Mouse (Mus musculus) bone marrow, adult 2 months (tissue): ENCODE measurements at regions not wholly inside any gene's neighbourhood (a gene's known extent, or its start where the extent isn't known, plus 50 kb on each side); places are given as distances from the start of the nearest gene placed in this dataset.

Source experiments
- H3K27ac ChIP-seq: fragments of 200-500 bp; 2 replicates; pipeline ENCODE4 v1.5.1; 2012; ENCODE audit warnings: low read depth, mild to moderate bottlenecking, control low read depth, inconsistent platforms, low read length; ENCODE audit not compliant: control insufficient read depth, poor library complexity, insufficient read depth
- H3K4me1 ChIP-seq: fragments of 200-500 bp; 2 replicates; pipeline ENCODE4 v1.6.1; 2011; ENCODE audit warnings: low read length; ENCODE audit not compliant: control insufficient read depth, insufficient read depth
- H3K4me3 ChIP-seq: fragments of 200-500 bp; replicated peaks from 2 replicates; pipeline ENCODE3; 2011; ENCODE audit warnings: mild to moderate bottlenecking, low read depth, low read length, control low read depth; ENCODE audit not compliant: control insufficient read depth
- CTCF ChIP-seq: fragments of 200-500 bp; IDR thresholded peaks from 2 replicates; pipeline ENCODE4 v1.5.1; 2011; ENCODE audit warnings: low read length, control low read depth; ENCODE audit not compliant: control insufficient read depth, insufficient read depth
- POLR2A ChIP-seq: fragments of 200-500 bp; IDR thresholded peaks from 2 replicates; pipeline ENCODE4 v1.6.1; 2011; ENCODE audit warnings: low read depth, mild to moderate bottlenecking, control low read depth, low read length, borderline replicate concordance; ENCODE audit not compliant: control insufficient read depth
- WGBS: fragments of 180-500 bp; shearing (Covaris S2); methylation state at CpG from one replicate; pipeline ENCODE4 v1.1.7; 2018; 5-methylcytosine and 5-hydroxymethylcytosine counted together

DNA sequence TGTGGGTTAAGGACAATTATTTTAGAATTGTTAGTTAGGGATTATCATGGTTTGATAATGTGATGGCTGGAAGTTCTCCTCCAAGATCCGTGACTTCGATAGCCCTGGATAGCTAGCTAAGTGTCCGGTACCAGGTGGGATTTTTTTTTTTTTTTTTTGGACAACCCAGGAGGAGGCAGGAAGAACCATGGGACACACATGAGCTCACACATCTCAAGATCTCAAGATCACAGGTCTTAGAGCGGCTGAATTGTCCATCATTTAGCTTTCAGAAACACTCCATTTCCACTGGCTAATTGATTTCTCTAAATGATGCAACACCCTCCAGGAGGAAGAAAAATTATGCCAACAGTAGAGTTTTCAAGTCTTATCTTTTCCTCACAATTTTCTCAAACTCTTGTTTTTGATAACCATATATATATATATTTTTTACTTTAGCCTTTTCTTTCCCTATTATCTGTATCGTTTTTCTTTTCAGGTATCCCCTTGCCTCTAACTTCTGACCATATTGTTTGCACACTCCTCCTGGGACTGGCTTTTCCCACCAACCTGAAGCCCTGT is 54.5 kb upstream of the Ctnnb1 start:
- Histone ChIP-seq H3K27ac (no peak overlapping the region), H3K4me3 (no peak overlapping the region), H3K4me1 (no peaks in the 10 kb centered on the region)
- no peak for TF ChIP-seq CTCF
- no peak for TF ChIP-seq POLR2A
- 86% methylated on average over 5 of the region's 5 CpGs for WGBS

DNA sequence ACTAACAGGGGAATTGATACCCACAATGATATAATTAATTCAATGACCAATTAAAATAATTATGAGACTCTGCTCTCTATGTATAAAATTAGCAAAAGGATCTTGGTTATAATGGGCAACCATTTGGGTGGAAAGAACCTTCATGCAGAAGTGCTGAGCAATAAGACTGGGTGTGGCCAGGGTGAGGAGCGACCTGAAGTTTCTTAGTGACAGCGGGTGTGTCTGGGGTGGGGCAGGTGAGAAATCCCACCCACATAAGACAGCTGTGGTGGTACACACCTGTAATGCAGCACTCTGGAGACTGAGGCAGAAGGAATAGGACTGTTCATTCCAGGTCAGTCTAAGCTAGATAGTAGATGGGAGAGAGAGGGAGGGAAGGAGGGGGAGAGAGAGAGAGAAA is 51.9 kb upstream of the Ctnnb1 start:
- H3K27ac ChIP-seq, result no peak overlapping the region

More for the DNA sequence above, 51.9 kb upstream of the Ctnnb1 start:
- Histone ChIP-seq H3K4me1 (no peaks in the 10 kb centered on the region), H3K4me3 (no peak overlapping the region)
- no peak for TF ChIP-seq CTCF
- no peak for TF ChIP-seq POLR2A
- WGBS, result 70% methylated on average over 2 of the region's 2 CpGs
